Mouse (Mus musculus) lung, embryonic 14.5 days (tissue): Measurements from ENCODE around the gene Traf3ip2. TPM values are rescaled to one million over a fixed set of nuclear protein-coding genes. Genes with fewer than 3 reads are reported as not detected.

Experiments used
- ATAC-seq: fragments of 200-750 bp; cut with Nextera tagmentation; 2 replicates; pipeline ENCODE4 v1.8.0; 2017; ENCODE audit warnings: mild to moderate bottlenecking, moderate TSS enrichment, moderate library complexity; ENCODE audit not compliant: insufficient read depth
- DNase-seq: peaks from one replicate; pipeline ENCODE4 v3.0.0-alpha.2; 2015
- H3K27ac ChIP-seq: fragments of 300-500 bp; sonication (generic); 2 replicates; pipeline ENCODE4 v1.5.1; 2014; ENCODE audit warnings: low read depth, mild to moderate bottlenecking, moderate library complexity
- H3K27me3 ChIP-seq: fragments of 300-500 bp; sonication (generic); 2 replicates; pipeline ENCODE4 v1.6.1; 2014; ENCODE audit warnings: low read length, control low read depth; ENCODE audit not compliant: insufficient read depth
- H3K36me3 ChIP-seq: fragments of 300-500 bp; sonication (generic); 2 replicates; pipeline ENCODE4 v1.6.1; 2014; ENCODE audit warnings: control low read depth; ENCODE audit not compliant: insufficient read depth
- H3K4me1 ChIP-seq: fragments of 300-500 bp; sonication (generic); 2 replicates; pipeline ENCODE4 v1.6.1; 2014; ENCODE audit warnings: antibody characterized with exemption, control low read depth; ENCODE audit not compliant: insufficient read depth
- H3K4me2 ChIP-seq: fragments of 300-500 bp; sonication (generic); 2 replicates; pipeline ENCODE4 v1.6.1; 2014; ENCODE audit warnings: mild to moderate bottlenecking
- H3K4me3 ChIP-seq: fragments of 300-500 bp; sonication (generic); 2 replicates; pipeline ENCODE4 v1.5.1; 2014; ENCODE audit warnings: low read depth, low read length
- H3K9ac ChIP-seq: fragments of 300-500 bp; sonication (generic); 2 replicates; pipeline ENCODE4 v1.6.1; 2014
- H3K9me3 ChIP-seq: fragments of 300-500 bp; sonication (generic); 2 replicates; pipeline ENCODE4 v1.6.1; 2016; ENCODE audit warnings: low read depth, low read length, control low read depth
- CTCF ChIP-seq: IDR thresholded peaks from 2 replicates; pipeline ENCODE4 v1.5.1; 2016; ENCODE audit warnings: antibody characterized with exemption, low read depth
- WGBS: fragments of 180-500 bp; shearing (Covaris S2); extraction: QIAGEN DNeasy Blood & Tissue Kit; methylation state at CpG from one replicate; pipeline ENCODE4 v1.1.7; 2014; 5-methylcytosine and 5-hydroxymethylcytosine counted together
- polyA plus RNA-seq: library from polyadenylated mRNA; unstranded; fragments of >200 nt; fragmentation: Nextera tagmentation; extraction: Ambion mirVana; gene quantifications from 2 replicates; pipeline ENCODE4 v1.2.1, GENCODE M21; 2014

Traf3ip2 gene
- polyA plus RNA-seq, 1 experiment from 2014 or later = 27.9 TPM

DNA sequence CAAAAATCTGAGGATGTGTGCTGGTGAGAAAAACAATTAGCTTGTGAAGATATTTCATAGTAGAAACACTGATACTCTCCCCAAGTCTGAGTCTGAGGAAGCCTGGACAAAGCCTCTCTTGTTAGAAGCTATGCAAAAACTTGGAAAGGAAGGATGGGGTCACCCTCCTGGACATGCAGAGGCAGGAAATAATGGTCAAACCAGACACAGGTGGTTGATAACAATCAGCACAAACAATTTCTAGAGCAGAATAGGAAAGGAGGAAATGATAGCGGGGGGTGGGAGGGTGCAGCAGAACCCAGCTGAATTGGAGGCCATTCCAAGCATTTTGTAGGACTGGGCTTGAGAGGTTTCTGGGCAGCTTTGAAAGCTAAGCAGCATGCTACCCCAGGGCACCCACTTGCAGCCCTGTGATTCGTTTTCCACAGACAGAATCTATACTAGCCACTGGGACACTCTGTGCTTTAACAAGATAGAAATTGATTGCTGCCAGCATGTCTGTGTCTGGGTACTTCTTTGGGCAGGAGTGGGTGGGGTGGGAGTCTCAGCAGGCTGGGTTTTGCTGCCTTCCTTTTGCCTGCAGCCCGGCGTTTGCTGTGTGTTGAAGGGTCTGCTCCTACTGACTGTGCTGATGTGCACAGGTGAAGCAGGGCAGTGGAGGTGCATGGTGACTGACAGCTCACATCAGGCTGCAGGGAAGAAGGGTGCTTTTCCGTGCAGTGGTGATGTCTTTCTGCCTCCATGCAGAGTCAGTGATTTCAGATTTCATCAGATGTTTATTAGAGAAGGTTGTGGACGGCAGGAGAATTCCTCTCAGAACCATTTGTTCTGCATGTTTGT lies 33.3 kb downstream of the Traf3ip2 start:
- ATAC-seq = peak; percentile 52

DNA sequence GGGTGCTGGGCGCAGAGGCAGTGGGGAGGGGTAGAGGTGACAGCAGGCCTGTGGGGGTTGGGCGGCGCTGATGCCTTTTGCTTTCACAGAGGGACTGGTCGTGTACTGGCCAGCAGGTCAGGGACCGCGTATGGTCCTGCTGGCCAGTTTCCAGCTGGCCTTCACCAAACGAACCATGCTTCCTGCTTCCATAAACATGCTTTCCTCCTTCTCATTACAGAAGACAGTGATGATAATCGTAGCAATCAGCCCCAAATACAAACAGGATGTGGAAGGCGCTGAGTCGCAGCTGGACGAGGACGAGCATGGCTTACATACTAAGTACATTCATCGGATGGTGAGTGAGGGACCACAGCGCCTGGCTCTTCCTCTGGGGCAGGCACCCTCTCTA lies 33.9 kb downstream of the Traf3ip2 start:
- H3K36me3 ChIP-seq = peaks cover 54% of the 10 kb centered on the region
- DNase-seq (peak; percentile 93), ATAC-seq (peak; percentile 85)
- no peak overlapping the region for H3K9ac ChIP-seq
- WGBS = 19% methylated on average over 14 of the region's 14 CpGs
- H3K27ac ChIP-seq = peak overlapping the region; percentile 68
- no peak overlapping the region for H3K4me3 ChIP-seq
- H3K27me3 ChIP-seq = no peaks in the 10 kb centered on the region
- H3K9me3 ChIP-seq = no peaks in the 10 kb centered on the region
- H3K4me1 ChIP-seq = peaks cover 17% of the 10 kb centered on the region
- no peak for TF ChIP-seq CTCF
- H3K4me2 ChIP-seq = peak overlapping the region; percentile 23; the same call in 1 of the 2 replicates

More for the DNA sequence above, 33.3 kb downstream of the Traf3ip2 start:
- Histone ChIP-seq H3K4me2 (peak overlapping the region; percentile 23; the same call in 1 of the 2 replicates), H3K9ac (no peak overlapping the region), H3K9me3 (no peaks in the 10 kb centered on the region), H3K36me3 (peaks cover 48% of the 10 kb centered on the region), H3K4me1 (peaks cover 24% of the 10 kb centered on the region), H3K27me3 (no peaks in the 10 kb centered on the region), H3K4me3 (no peak overlapping the region), H3K27ac (peak overlapping the region; percentile 68)
- no peak for TF ChIP-seq CTCF
- DNase-seq = peak; percentile 50
- WGBS = 21% methylated on average over 6 of the region's 6 CpGs

DNA sequence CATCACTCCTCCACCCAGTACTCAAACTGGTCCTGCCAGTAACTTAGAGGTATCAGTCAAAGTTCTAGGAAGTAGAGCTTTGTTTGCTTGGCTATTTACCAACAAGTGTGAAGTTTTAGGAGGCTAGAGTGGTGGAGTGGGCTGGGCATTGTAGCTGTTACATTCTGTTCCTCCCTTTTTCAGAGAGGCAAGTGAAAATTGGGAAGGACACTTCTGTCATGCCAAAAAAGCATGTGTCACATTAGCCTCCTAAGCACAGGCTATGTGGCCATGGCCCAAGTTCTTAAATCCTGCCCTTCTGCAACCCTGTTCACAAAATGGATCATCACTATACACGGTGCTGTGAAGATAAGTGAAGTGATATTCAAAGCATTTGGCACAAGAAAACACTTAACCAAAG lies 34.4 kb downstream of the Traf3ip2 start:
- Histone ChIP-seq H3K27me3 (no peaks in the 10 kb centered on the region), H3K36me3 (peaks cover 58% of the 10 kb centered on the region)

DNA sequence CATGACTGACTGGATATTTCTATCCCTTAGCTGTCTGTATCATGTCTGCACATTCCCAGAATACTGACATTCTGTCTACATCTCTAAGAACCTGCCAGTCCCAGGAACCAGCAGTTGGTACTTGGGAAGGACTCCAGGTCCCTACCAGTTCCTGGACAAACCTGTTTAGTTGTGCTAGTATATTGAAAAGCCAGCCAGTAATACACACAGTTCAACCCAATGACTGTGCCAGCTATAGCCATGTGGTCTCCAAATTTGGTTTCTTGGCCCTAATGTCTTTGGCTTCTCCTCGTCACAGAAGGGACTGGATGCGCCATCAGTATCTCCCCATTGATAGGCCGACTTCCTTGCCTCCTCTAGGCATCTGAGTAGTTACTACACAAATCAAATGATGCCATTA lies 35.5 kb downstream of the Traf3ip2 start:
- Histone ChIP-seq H3K9me3 (no peaks in the 10 kb centered on the region), H3K9ac (no peak overlapping the region), H3K27ac (no peak overlapping the region), H3K4me2 (no peak overlapping the region), H3K27me3 (no peaks in the 10 kb centered on the region), H3K36me3 (peaks cover 54% of the 10 kb centered on the region), H3K4me3 (no peak overlapping the region), H3K4me1 (peaks cover 15% of the 10 kb centered on the region)
- no peak for TF ChIP-seq CTCF
- DNase-seq = no peak
- 92% methylated on average over 3 of the region's 3 CpGs for WGBS
- no peak for ATAC-seq

More for the DNA sequence above, 34.4 kb downstream of the Traf3ip2 start:
- ATAC-seq = peak; percentile 15
- Histone ChIP-seq H3K9me3 (no peaks in the 10 kb centered on the region), H3K4me2 (peak overlapping the region; percentile 23; the same call in 1 of the 2 replicates), H3K4me1 (peaks cover 15% of the 10 kb centered on the region), H3K9ac (no peak overlapping the region), H3K4me3 (no peak overlapping the region), H3K27ac (peak overlapping the region; percentile 68)
- DNase-seq = peak; percentile 41
- 16% methylated on average over 1 of the region's 1 CpGs for WGBS
- no peak for TF ChIP-seq CTCF

DNA sequence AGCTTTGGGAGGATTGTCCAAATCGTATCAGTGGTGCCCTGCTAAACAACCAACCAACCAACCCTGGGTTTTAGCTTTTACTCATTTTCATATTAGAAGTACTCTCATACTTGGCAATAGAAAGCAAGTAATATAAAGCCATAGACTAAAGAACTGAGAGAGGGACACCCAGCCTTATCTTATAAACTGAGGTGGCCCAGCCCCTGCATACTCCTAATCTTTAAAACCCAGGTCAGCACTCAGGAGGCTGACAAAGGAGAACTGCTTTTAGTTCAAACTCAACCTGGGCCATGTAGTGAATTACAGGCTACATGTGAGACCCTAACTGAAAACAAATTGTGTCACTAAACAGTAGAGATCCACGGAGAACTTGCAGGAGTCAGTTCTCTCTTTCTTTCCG lies 36.8 kb downstream of the Traf3ip2 start:
- H3K27me3 ChIP-seq = no peaks in the 10 kb centered on the region
- no peak overlapping the region for H3K4me2 ChIP-seq
- H3K4me3 ChIP-seq = no peak overlapping the region
- DNase-seq (no peak), ATAC-seq (no peak)
- H3K36me3 ChIP-seq = peaks cover 54% of the 10 kb centered on the region
- no peak for TF ChIP-seq CTCF
- no peak overlapping the region for H3K27ac ChIP-seq
- 93% methylated on average over 3 of the region's 3 CpGs for WGBS
- no peaks in the 10 kb centered on the region for H3K9me3 ChIP-seq
- no peak overlapping the region for H3K9ac ChIP-seq
- peaks cover 18% of the 10 kb centered on the region for H3K4me1 ChIP-seq

DNA sequence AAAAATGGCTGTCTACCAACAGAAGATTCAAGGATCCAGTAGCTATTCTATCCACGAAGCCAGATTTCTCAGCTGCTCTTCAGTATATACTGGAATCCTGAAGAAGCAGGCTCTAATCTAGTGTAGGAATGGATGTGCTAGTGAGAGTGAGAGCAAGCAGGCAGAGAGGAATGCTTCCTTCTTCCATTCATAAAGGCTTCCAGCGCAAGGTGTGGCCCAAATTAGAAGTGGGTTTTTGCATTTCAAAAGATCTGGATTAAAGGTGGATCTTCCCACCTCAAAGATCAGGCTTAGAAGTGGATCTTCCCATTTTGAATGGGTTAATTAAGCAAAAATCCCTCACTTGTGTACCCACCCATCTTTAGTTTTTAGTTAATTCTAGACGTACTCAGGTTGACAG lies 37.6 kb downstream of the Traf3ip2 start:
- 92% methylated on average over 3 of the region's 3 CpGs for WGBS

DNA sequence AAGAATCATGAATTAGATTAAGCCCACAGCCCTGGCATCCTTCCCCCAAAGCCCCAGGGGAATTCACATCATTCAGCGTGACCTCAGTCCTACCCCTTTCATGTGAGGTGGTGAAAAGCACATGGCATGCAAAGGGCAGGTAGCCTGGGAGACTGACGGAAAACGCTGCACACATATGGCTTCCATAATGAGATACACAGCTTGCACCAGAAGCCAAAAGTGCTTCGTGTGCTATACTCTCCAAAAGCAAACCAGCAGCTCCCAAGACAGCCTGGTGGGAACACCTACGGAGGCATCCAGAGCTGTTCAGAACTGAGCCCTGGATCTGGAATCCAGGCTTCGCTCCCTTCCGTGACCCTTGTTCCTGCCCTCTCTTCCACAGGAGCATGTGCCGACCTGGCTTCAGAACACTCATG lies 41.3 kb downstream of the Traf3ip2 start:
- H3K4me1 ChIP-seq = peaks cover 16% of the 10 kb centered on the region
- no peak overlapping the region for H3K27ac ChIP-seq
- no peaks in the 10 kb centered on the region for H3K9me3 ChIP-seq
- no peak for ATAC-seq
- no peak for DNase-seq
- 46% methylated on average over 8 of the region's 8 CpGs for WGBS
- H3K9ac ChIP-seq = no peak overlapping the region
- H3K4me2 ChIP-seq = no peak overlapping the region
- H3K27me3 ChIP-seq = no peaks in the 10 kb centered on the region
- H3K4me3 ChIP-seq = no peak overlapping the region
- H3K36me3 ChIP-seq = peaks cover 33% of the 10 kb centered on the region
- TF ChIP-seq CTCF = no peak

More for the DNA sequence above, 37.6 kb downstream of the Traf3ip2 start:
- H3K27ac ChIP-seq = no peak overlapping the region
- H3K36me3 ChIP-seq = peaks cover 53% of the 10 kb centered on the region
- no peak for TF ChIP-seq CTCF
- no peak for ATAC-seq
- no peak overlapping the region for H3K4me3 ChIP-seq
- no peak for DNase-seq
- peaks cover 18% of the 10 kb centered on the region for H3K4me1 ChIP-seq
- no peak overlapping the region for H3K4me2 ChIP-seq
- H3K9ac ChIP-seq = no peak overlapping the region
- H3K9me3 ChIP-seq = no peaks in the 10 kb centered on the region
- H3K27me3 ChIP-seq = no peaks in the 10 kb centered on the region
